Mouse (Mus musculus) heart, adult 2 months (tissue): ENCODE measurements at regions not wholly inside any gene's neighbourhood (a gene's known extent, or its start where the extent isn't known, plus 50 kb on each side); places are given as distances from the start of the nearest gene placed in this dataset.

Experiments used
- DNase-seq, 2 experiments: peaks; one replicate each; pipeline ENCODE4 v3.0.0; 2021
- H3K27ac ChIP-seq: fragments of 200-600 bp; 2 replicates; pipeline ENCODE4 v1.8.1; 2022
- H3K27me3 ChIP-seq: fragments of 200-500 bp; 2 replicates; pipeline ENCODE4 v1.6.1; 2012; ENCODE audit warnings: mild to moderate bottlenecking, low read length, inconsistent platforms, mixed read lengths; ENCODE audit not compliant: control insufficient read depth, insufficient read depth
- H3K36me3 ChIP-seq: fragments of 200-500 bp; 2 replicates; pipeline ENCODE4 v1.6.1; 2012; ENCODE audit warnings: low read length, inconsistent platforms; ENCODE audit not compliant: control insufficient read depth, insufficient read depth
- H3K4me1 ChIP-seq: fragments of 200-500 bp; 2 replicates; pipeline ENCODE4 v1.6.1; 2011; ENCODE audit warnings: low read length; ENCODE audit not compliant: control insufficient read depth, insufficient read depth
- H3K4me3 ChIP-seq: fragments of 200-600 bp; 2 replicates; pipeline ENCODE4 v1.8.1; 2022
- H3K79me2 ChIP-seq: fragments of 200-500 bp; replicated peaks from 2 replicates; pipeline ENCODE4 v1.6.1; 2012; ENCODE audit warnings: mild to moderate bottlenecking, inconsistent platforms, low read length, moderate library complexity, mixed read lengths; ENCODE audit not compliant: control insufficient read depth, insufficient read depth
- H3K9ac ChIP-seq: fragments of 200-500 bp; 2 replicates; pipeline ENCODE4 v1.6.1; 2012; ENCODE audit warnings: low read depth, mild to moderate bottlenecking, control low read depth, inconsistent platforms, low read length, mixed read lengths
- CTCF ChIP-seq: fragments of 200-600 bp; IDR thresholded peaks from 2 replicates; pipeline ENCODE4 v1.8.1; 2022; ENCODE audit warnings: antibody characterized with exemption, mild to moderate bottlenecking, moderate library complexity
- EP300 ChIP-seq: fragments of 200-500 bp; IDR thresholded peaks from 2 replicates; pipeline ENCODE4 v1.6.1; 2011; ENCODE audit warnings: low read depth, low read length, control low read depth; ENCODE audit not compliant: insufficient read depth
- POLR2A ChIP-seq: fragments of 200-500 bp; IDR thresholded peaks from 2 replicates; pipeline ENCODE4 v1.6.1; 2011; ENCODE audit warnings: mild to moderate bottlenecking, low read depth, low read length, control low read depth; ENCODE audit not compliant: insufficient read depth
- WGBS: fragments of 180-500 bp; shearing (Covaris S2); methylation state at CpG from one replicate; pipeline ENCODE4 v1.1.7; 2018; 5-methylcytosine and 5-hydroxymethylcytosine counted together
- intact Hi-C: fragments of 180-260 bp; cut with DNase I; formaldehyde crosslinking; loops from one replicate; pipeline ENCODE4 v1.15.1; 2025

- Histone ChIP-seq H3K4me1 (no peaks in the 10 kb centered on the region), H3K79me2 (no peaks in the 10 kb centered on the region), H3K9ac (no peak overlapping the region), H3K27ac (peak overlapping the region; percentile 34), H3K36me3 (no peaks in the 10 kb centered on the region), H3K27me3 (no peaks in the 10 kb centered on the region; the same call in 1 of the 2 replicates), H3K4me3 (no peak overlapping the region)
- intact Hi-C loops = loop anchor here (10.0 kb wide), 1 partner anchor 161 kb away; no protein-coding TSS in a partner anchor
- TF ChIP-seq EP300 (0 out of 2 replicates have a peak, but pooled peaks have one; percentile 8), POLR2A (no peak)
- peak; percentile 37 to 50 for DNase-seq
- WGBS = 59% methylated on average over 7 of the region's 7 CpGs
Observed at GRCm38 (mm10) chr4:124395966-124396395, 214.6 kb downstream of the 3100002H09Rik start.

GRCm38 (mm10) chr4:124395069-124395965, 215.3 kb downstream of the 3100002H09Rik start:
- intact Hi-C loops = loop anchor here (10.0 kb wide), 1 partner anchor 161 kb away; no protein-coding TSS in a partner anchor
- no peak for DNase-seq
- WGBS = 87% methylated on average over 14 of the region's 14 CpGs

GRCm38 (mm10) chr4:124393595-124393994, 217.0 kb downstream of the 3100002H09Rik start:
- Histone ChIP-seq H3K27me3 (no peaks in the 10 kb centered on the region; the same call in 1 of the 2 replicates), H3K4me3 (no peak overlapping the region), H3K27ac (no peak overlapping the region), H3K9ac (no peak overlapping the region), H3K4me1 (no peaks in the 10 kb centered on the region), H3K79me2 (no peaks in the 10 kb centered on the region), H3K36me3 (no peaks in the 10 kb centered on the region)
- DNase-seq = no peak
- no peak for TF ChIP-seq CTCF
- TF ChIP-seq POLR2A = no peak
- TF ChIP-seq EP300 = no peak
- intact Hi-C loops = loop anchor here (10.0 kb wide), 1 partner anchor 159 kb away; no protein-coding TSS in a partner anchor
- WGBS = 65% methylated on average over 10 of the region's 10 CpGs

More at GRCm38 (mm10) chr4:124395069-124395965, 215.3 kb downstream of the 3100002H09Rik start:
- Histone ChIP-seq H3K9ac (no peak overlapping the region), H3K27ac (no peak overlapping the region), H3K79me2 (no peaks in the 10 kb centered on the region), H3K27me3 (no peaks in the 10 kb centered on the region; the same call in 1 of the 2 replicates), H3K4me1 (no peaks in the 10 kb centered on the region), H3K4me3 (no peak overlapping the region), H3K36me3 (no peaks in the 10 kb centered on the region)
- TF ChIP-seq POLR2A = no peak
- TF ChIP-seq CTCF = no peak
- no peak for TF ChIP-seq EP300

GRCm38 (mm10) chr4:124389067-124389466, 221.5 kb downstream of the 3100002H09Rik start:
- H3K27ac ChIP-seq = no peak overlapping the region
- 59% methylated on average over 10 of the region's 10 CpGs for WGBS
- no peaks in the 10 kb centered on the region for H3K4me1 ChIP-seq
- intact Hi-C loops = no loop called here
- H3K36me3 ChIP-seq = no peaks in the 10 kb centered on the region
- no peaks in the 10 kb centered on the region for H3K79me2 ChIP-seq
- no peaks in the 10 kb centered on the region for H3K27me3 ChIP-seq
- no peak for DNase-seq
- no peak overlapping the region for H3K9ac ChIP-seq
- no peak for TF ChIP-seq CTCF
- no peak for TF ChIP-seq POLR2A
- TF ChIP-seq EP300 = no peak
- H3K4me3 ChIP-seq = no peak overlapping the region

GRCm38 (mm10) chr4:124385106-124386055, 225.2 kb downstream of the 3100002H09Rik start:
- H3K27me3 ChIP-seq = no peaks in the 10 kb centered on the region
- H3K4me3 ChIP-seq = no peak overlapping the region
- no peak for DNase-seq
- no peaks in the 10 kb centered on the region for H3K4me1 ChIP-seq
- H3K27ac ChIP-seq = no peak overlapping the region
- TF ChIP-seq POLR2A (no peak), CTCF (no peak), EP300 (no peak)
- intact Hi-C loops = no loop called here
- no peaks in the 10 kb centered on the region for H3K79me2 ChIP-seq
- H3K9ac ChIP-seq = no peak overlapping the region
- H3K36me3 ChIP-seq = no peaks in the 10 kb centered on the region
- WGBS = 37% methylated on average over 11 of the region's 11 CpGs
